Mouse (Mus musculus): ENCODE data around the gene Olfr140. TPM values are rescaled to one million over a fixed set of nuclear protein-coding genes. Genes with fewer than 3 reads are reported as not detected.
A peak's percentile ranks its signal among the peaks of the same experiment; 100 is the strongest.

Gene Olfr140
- total RNA-seq (2021) = not detected

DNA sequence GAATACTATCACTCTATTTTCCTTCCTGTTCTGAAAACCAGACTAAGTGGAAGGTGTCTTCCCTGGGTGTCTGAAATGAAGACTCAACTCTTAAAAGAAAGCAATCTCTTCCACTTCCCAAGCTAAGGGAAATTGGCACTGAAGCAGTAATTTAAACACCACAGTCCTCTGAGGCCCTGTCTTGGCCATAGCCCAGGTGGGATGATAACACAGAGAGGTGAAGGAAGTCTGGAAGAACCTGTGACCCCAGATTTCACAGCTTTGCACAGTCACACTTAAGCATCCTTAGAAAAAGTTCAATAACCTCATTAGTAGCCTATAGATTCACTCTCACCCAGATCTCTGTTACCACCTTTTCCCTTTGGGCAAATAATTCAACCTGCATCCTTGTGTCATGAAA, at the start of gene Olfr140:
Gene Olfr140 (minus strand): TSS at position 101 of the 400 bp plus-strand sequence.
- intact Hi-C loops (cut with DNase I) = no loop called here
- DNase-seq (ENCODE audit: low spot score in 2 of 2) = no peak

DNA sequence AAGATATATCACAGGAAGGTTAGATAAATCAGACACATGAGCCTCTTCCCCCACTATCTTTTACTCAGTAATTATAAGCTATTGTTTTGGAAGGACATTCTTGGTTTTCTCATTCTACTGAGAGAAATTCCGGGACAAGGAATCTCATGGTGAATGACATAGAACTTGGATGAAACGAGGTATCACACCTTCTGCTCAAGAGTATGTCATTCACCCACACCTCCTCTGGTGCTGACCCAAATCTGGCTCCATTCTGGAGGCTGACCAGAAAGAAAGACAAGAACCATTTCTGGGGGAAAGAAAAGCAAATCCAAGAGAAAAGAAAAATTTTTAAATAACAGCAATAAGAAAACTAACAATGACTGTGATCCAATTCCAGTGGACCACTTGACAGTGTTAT, 6.7 kb upstream of the Olfr140 start:
- intact Hi-C loops (cut with DNase I) = no loop called here
- peak in 1 of 2 experiments; percentile 52 for DNase-seq (ENCODE audit: low spot score in 2 of 2)

DNA sequence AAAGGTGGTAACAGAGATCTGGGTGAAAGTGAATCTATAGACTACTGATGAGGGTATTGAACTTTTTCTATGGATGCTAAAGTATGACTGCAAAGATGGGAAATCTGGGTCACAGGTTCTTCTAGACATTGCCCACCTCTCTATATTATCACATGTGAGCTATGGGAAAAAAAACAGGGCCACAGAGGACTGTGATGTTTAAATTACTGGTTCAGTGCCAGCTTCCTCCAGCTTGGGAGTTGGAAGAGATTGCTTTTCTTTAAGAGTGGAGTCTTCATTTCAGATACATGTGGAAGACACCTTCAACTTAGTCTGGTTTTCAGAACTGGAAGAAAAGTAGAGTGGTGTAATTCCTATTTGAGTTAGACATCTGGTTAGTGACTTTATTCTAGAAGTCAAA, 28.4 kb downstream of the Olfr140 start, which contains the start of gene Olfr1265:
Gene Olfr1265 (plus strand): TSS at position 301 of the 400 bp plus-strand sequence.
- intact Hi-C loops (cut with DNase I) = no loop called here
- no peak for DNase-seq (ENCODE audit: low spot score in 2 of 2)

DNA sequence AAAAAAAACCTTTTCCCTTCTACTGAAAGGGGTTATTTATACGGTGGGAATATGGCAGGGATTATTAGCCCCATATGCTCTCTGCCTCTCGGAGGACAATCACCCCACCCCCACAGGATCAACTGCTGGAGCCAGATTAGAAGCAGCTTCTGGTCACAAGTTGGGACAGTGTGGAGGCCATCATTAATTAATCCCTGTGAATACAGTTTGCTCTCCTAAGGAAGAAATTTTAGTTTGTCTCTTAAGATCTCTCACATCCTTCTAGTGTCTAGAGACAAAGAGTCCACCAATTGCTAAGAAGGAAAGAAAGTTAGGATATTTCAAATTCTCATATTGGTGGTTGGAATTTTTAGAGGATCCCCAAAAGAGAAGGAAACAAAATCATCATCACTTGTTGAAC, 37.9 kb downstream of the Olfr140 start, which contains the start of gene Olfr1264:
Gene Olfr1264 (minus strand): TSS at position 101 of the 400 bp plus-strand sequence.
- no peak for DNase-seq (ENCODE audit: low spot score in 2 of 2)
- intact Hi-C loops (cut with DNase I) = no loop called here

DNA sequence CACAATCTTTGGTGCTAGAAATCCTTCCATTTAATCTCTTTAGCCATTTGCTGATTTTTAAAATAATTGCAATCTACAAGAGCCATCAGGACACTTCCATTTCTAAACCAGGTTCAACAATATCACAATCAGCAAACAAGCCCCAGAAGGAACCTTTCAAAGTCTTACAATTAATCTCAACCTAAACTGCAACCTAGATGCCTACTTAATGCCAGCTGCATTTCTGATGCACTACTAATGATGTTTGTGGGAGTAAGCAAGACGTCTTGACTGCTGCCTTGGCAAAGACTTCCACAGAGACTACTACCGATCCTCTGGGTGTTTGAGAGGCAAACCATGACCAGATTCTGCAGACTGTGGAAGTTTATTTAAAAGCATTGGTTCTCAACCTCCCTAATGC, 51.6 kb downstream of the Olfr140 start, which contains the start of gene Olfr1263:
Gene Olfr1263 (plus strand): TSS at position 301 of the 400 bp plus-strand sequence.
- intact Hi-C loops (cut with DNase I) = no loop called here
- no peak for DNase-seq (ENCODE audit: low spot score in 2 of 2)

DNA sequence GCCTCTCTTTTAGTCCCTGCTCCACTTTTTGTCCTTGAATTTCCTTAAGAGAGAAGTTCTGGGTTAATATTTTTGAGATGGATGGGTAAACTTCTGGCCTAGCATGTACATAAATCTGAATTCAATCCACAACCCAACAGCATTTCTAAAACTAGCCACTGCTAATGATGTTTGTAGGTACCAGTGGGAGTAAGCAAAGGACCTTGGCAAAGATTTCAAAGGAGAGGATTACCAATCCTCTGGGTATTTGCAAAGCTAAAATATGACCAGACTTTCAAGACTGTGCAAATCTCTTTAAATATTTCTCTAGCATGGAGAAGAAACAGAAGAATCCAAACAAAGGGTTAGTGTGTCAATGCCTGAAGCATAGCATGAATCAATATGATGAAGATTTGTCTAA, 63.5 kb downstream of the Olfr140 start, which contains the start of gene Olfr1262:
Gene Olfr1262 (plus strand): TSS at position 301 of the 400 bp plus-strand sequence.
- DNase-seq (ENCODE audit: low spot score in 2 of 2) = no peak
- intact Hi-C loops (cut with DNase I) = no loop called here

Other genes with a start within 250 kb of the Olfr140 start
- gene Olfr1256, start 222.0 kb downstream of the Olfr140 start, total RNA-seq (2021) = under 1 TPM in 1 of 2 experiments, not detected in 1; 0.05 TPM
- gene Olfr48, start 215.4 kb downstream of the Olfr140 start, total RNA-seq (2021) = not detected
- not detected for gene Olfr1257, start 185.2 kb downstream of the Olfr140 start, total RNA-seq (2021)
- not detected for gene Olfr1258, start 136.3 kb downstream of the Olfr140 start, total RNA-seq (2021)
- gene Olfr1259, start 114.9 kb downstream of the Olfr140 start, total RNA-seq (2021) = not detected
- not detected for gene Olfr1260, start 89.3 kb downstream of the Olfr140 start, total RNA-seq (2021)
- gene Olfr1261, start 72.4 kb downstream of the Olfr140 start, total RNA-seq (2021) = not detected
- not detected for gene Olfr1262, start 63.4 kb downstream of the Olfr140 start, total RNA-seq (2021)
- not detected for gene Olfr1263, start 51.5 kb downstream of the Olfr140 start, total RNA-seq (2021)
- not detected for gene Olfr1264, start 38.0 kb downstream of the Olfr140 start, total RNA-seq (2021)
- not detected for gene Olfr1265, start 28.3 kb downstream of the Olfr140 start, total RNA-seq (2021)
- not detected for gene Olfr1269, start 57.8 kb upstream of the Olfr140 start, total RNA-seq (2021)
- not detected for gene Olfr32, start 78.7 kb upstream of the Olfr140 start, total RNA-seq (2021)
- not detected for gene Olfr1270, start 89.5 kb upstream of the Olfr140 start, total RNA-seq (2021)
- under 1 TPM in 1 of 2 experiments, not detected in 1; 0.18 TPM for gene Olfr1506, start 160.9 kb upstream of the Olfr140 start, total RNA-seq (2021)
- not detected for gene Olfr142, start 194.0 kb upstream of the Olfr140 start, total RNA-seq (2021)
- not detected for gene Olfr1271, start 207.4 kb upstream of the Olfr140 start, total RNA-seq (2021)
- gene Olfr1272, start 229.2 kb upstream of the Olfr140 start, total RNA-seq (2021) = not detected